Mouse (Mus musculus) myocyte (in vitro differentiated cells): Measurements from ENCODE around the gene Dnah8.

Experiments used
- CEBPB ChIP-seq: IDR thresholded peaks from 2 replicates; pipeline ENCODE4 v1.6.1; 2011; ENCODE audit warnings: mild to moderate bottlenecking, moderate library complexity; ENCODE audit not compliant: poor library complexity, insufficient read depth, severe bottlenecking
- E2F4 ChIP-seq: IDR thresholded peaks from one replicate; pipeline ENCODE4 v1.6.1; 2011; ENCODE audit warnings: mild to moderate bottlenecking, control low read depth, moderate library complexity; ENCODE audit not compliant: insufficient read depth
- MAX ChIP-seq: IDR thresholded peaks from one replicate; pipeline ENCODE4 v1.6.1; 2011; ENCODE audit warnings: low read depth, mild to moderate bottlenecking, control low read depth
- MYOD1 ChIP-seq, 3 experiments: IDR thresholded peaks; one replicate each; pipeline ENCODE4 v1.6.1; 2011; ENCODE audit warnings: control low read depth in 2 of 3, low read depth in 2 of 3, mild to moderate bottlenecking in 2 of 3, moderate library complexity in 1 of 3; ENCODE audit not compliant: insufficient read length in 2 of 3, control insufficient read depth in 1 of 3
- MYOG ChIP-seq, 3 experiments: IDR thresholded peaks; one replicate each; pipeline ENCODE4 v1.6.1; 2011; ENCODE audit warnings: control low read depth in 2 of 3, low read depth in 2 of 3, mild to moderate bottlenecking in 2 of 3; ENCODE audit not compliant: insufficient read length in 2 of 3, control insufficient read depth in 1 of 3, insufficient read depth in 1 of 3
- POLR2A ChIP-seq: IDR thresholded peaks from one replicate; pipeline ENCODE4 v1.6.1; 2011; ENCODE audit warnings: low read depth, mild to moderate bottlenecking, control low read depth, moderate library complexity; ENCODE audit not compliant: insufficient read length
- POLR2AphosphoS2 ChIP-seq: IDR thresholded peaks from one replicate; pipeline ENCODE4 v1.6.1; 2011; ENCODE audit warnings: low read depth, control low read depth; ENCODE audit not compliant: insufficient read length
- REST ChIP-seq: IDR thresholded peaks from one replicate; pipeline ENCODE4 v1.6.1; 2011; ENCODE audit warnings: mild to moderate bottlenecking, control low read depth, moderate library complexity; ENCODE audit not compliant: insufficient read depth, insufficient read length
- SRF ChIP-seq: IDR thresholded peaks from one replicate; pipeline ENCODE4 v1.6.1; 2011; ENCODE audit warnings: low read depth; ENCODE audit not compliant: control insufficient read depth, insufficient read length
- TCF12 ChIP-seq: IDR thresholded peaks from one replicate; pipeline ENCODE4 v1.6.1; 2011; ENCODE audit warnings: mild to moderate bottlenecking, control low read depth; ENCODE audit not compliant: poor library complexity, insufficient read depth, severe bottlenecking
- USF1 ChIP-seq: IDR thresholded peaks from one replicate; pipeline ENCODE4 v1.6.1; 2011; ENCODE audit warnings: low read depth, mild to moderate bottlenecking, control low read depth, moderate library complexity

GRCm38 (mm10) chr17:30739769-30740168, 115.6 kb downstream of the Dnah8 start:
- TF ChIP-seq POLR2A (no peak), MYOG (IDR thresholded peaks at IDR 0.05; ENCODE audit: control insufficient read depth in 1 of 3, insufficient read depth in 1 of 3, insufficient read length in 2 of 3, low read depth in 2 of 3) (no peak), SRF (no peak), TCF12 (no peak), USF1 (no peak), REST (no peak), POLR2AphosphoS2 (no peak), MAX (no peak), E2F4 (no peak), MYOD1 (IDR thresholded peaks at IDR 0.05; ENCODE audit: control insufficient read depth in 1 of 3, insufficient read length in 2 of 3, low read depth in 2 of 3) (no peak), CEBPB (no peak)
